Mouse (Mus musculus) adipose tissue, adult 10 weeks (tissue): ENCODE results near the gene Olfr457. TPM values are rescaled to one million over a fixed set of nuclear protein-coding genes. Genes with fewer than 3 reads are reported as not detected.

ENCODE experiments used
- polyA plus RNA-seq: library from polyadenylated mRNA; stranded (reverse); fragments of 350-450 nt; fragmentation: Illumina TruSeq; extraction: RNeasy Lipid Tissue Mini Kit (QIAGEN cat#74804); gene quantifications from one replicate; pipeline ENCODE4 v1.2.3, GENCODE M21; 2014; ENCODE audit warnings: low read depth, low replicate concordance

Olfr457 gene
- polyA plus RNA-seq: not detected

DNA sequence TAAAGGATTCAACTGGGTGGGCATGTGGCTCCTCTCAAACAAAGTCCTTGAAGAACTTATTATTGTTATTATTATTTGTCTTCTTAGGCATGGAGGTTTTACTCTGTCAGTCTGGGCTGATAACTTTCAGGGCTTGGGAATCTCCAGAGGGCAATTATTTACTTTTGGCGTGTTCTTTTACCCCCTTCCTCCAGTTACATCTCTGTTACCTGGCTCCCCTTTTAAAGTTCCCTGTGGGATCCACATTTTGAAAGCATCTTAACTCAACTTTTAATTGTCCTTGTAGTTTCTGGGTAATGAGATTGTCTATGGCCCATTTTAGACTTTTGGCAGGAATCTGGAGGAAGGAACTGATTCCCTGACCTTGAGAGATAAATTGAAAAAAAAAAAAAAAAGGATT, at the start of gene Olfr457:
TSS of gene Olfr457 (minus strand) at position 101 of the 400 bp plus-strand sequence.

DNA sequence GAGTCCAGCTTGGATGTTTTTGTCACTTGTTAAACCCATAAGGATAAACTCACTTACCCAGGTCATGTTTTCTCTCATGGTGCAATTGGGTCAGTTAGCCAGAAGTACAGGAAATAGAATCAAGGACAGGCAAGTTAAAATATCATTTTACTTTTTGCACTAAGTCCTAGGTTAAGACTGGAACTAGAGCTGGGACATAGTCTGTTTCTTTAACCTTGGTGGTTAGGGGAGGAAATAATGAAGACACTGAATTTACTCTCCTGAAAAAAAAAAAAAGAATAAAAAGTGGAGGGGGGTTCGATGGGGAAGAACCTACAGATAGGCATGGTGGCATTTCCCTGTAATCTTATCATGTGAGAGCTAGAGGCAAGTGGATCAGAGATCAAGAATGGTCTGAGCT, 11.0 kb upstream of the Olfr457 start, which contains the start of gene Olfr456:
TSS of gene Olfr456 (minus strand) at position 101 of the 400 bp plus-strand sequence.

DNA sequence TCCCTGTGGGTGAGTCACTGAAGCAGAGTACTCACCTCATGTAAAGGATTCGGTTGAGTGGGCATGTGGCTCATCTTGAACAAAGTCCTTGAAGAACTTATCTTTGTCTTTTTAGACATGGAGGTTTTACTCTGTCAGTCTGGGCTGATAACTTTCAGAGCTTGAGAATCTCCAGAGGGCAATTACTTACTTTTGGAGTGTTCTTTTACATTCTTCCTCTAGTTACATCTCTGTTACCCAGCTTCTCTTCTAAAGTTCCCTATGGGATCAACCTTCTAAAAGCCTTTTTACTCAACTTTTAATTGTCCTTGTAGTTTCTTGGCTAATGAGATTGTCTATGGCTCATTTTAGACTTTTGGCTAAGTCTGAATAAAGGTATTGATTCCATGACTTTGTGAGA, 11.0 kb downstream of the Olfr457 start, which contains the start of gene Olfr458:
TSS of gene Olfr458 (minus strand) at position 101 of the 400 bp plus-strand sequence.

DNA sequence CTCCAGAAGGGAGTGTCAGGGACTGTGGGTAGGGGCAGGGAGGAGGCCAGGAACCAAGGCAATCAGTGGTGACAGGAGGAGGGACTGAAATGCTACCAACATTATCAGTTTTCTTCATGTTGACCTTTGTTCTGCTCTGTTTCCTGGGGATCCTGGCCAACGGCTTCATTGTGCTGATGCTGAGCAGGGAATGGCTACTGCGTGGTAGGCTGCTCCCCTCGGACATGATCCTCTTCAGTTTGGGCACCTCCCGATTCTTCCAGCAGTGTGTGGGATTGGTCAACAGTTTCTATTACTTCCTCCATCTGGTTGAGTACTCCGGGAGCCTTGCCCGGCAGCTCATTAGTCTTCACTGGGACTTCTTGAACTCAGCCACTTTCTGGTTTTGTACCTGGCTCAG, 41.7 kb downstream of the Olfr457 start, which contains the start of gene Tas2r126:
TSS of gene Tas2r126 (plus strand) at position 90 of the 400 bp plus-strand sequence.

Other genes with a start within 250 kb of the Olfr457 start
- gene Gstk1, start 230.4 kb downstream of the Olfr457 start, polyA plus RNA-seq: 79.9 TPM
- 15.8 TPM for gene Tmem139, start 214.4 kb downstream of the Olfr457 start, polyA plus RNA-seq
- 22.0 TPM for gene Casp2, start 211.3 kb downstream of the Olfr457 start, polyA plus RNA-seq
- gene Clcn1, start 189.7 kb downstream of the Olfr457 start, polyA plus RNA-seq: 0.41 TPM
- 0.51 TPM for gene Fam131b, start 151.7 kb downstream of the Olfr457 start, polyA plus RNA-seq
- gene Zyx, start 126.7 kb downstream of the Olfr457 start, polyA plus RNA-seq: 88.0 TPM
- 14.2 TPM for gene Epha1, start 103.1 kb downstream of the Olfr457 start, polyA plus RNA-seq
- not detected for gene Tas2r143, start 76.1 kb downstream of the Olfr457 start, polyA plus RNA-seq
- gene Tas2r135, start 70.9 kb downstream of the Olfr457 start, polyA plus RNA-seq: not detected
- not detected for gene Tas2r126, start 41.8 kb downstream of the Olfr457 start, polyA plus RNA-seq
- gene Olfr458, start 11.1 kb downstream of the Olfr457 start, polyA plus RNA-seq: not detected
- gene Olfr456, start 10.9 kb upstream of the Olfr457 start, polyA plus RNA-seq: not detected
- not detected for gene Olfr455, start 71.3 kb upstream of the Olfr457 start, polyA plus RNA-seq
- gene Tcaf3, start 121.4 kb upstream of the Olfr457 start, polyA plus RNA-seq: not detected
- gene Tcaf2, start 168.9 kb upstream of the Olfr457 start, polyA plus RNA-seq: 5.6 TPM
- gene Tcaf1, start 233.8 kb upstream of the Olfr457 start, polyA plus RNA-seq: 35.3 TPM